Mouse (Mus musculus): ENCODE measurements around the gene Hist1h2bm. TPM values are rescaled to one million over a fixed set of nuclear protein-coding genes. Genes with fewer than 3 reads are reported as not detected.
"Not testable (repeated sequence)": the region's sequence is repeated elsewhere in the genome, so short reads cannot be mapped to it uniquely, and the experiment has no call there.

Gene Hist1h2bm
- 14.2 and 21.7 TPM in 2 replicates for polyA plus RNA-seq (2011; ENCODE audit: insufficient read depth, insufficient read length, low read depth, missing spikeins)

GRCm38 (mm10) chr13:21721757-21722372 is at the start of gene Hist1h2bm:
Hist1h2bm (plus strand) TSS chr13:21722044.
- Histone ChIP-seq H3K9ac (ENCODE audit: low read depth, poor library complexity, severe bottlenecking) (peak within 1 kb of the TSS; percentile 96), H3K27ac (ENCODE audit: insufficient read depth, low read length) (peak within 1 kb of the TSS; percentile 98), H3K4me3 (ENCODE audit: low read depth, low read length) (peak within 1 kb of the TSS; percentile 68)
- H3K9me3 ChIP-seq (replicated peaks; ENCODE audit: control insufficient read depth, insufficient read depth, low read length, poor library complexity, severe bottlenecking); H3K36me3 ChIP-seq (ENCODE audit: control insufficient read depth, insufficient read depth, low read length, poor library complexity, severe bottlenecking); H3K27me3 ChIP-seq (ENCODE audit: control insufficient read depth, insufficient read depth, low read length, poor library complexity, severe bottlenecking); H3K4me1 ChIP-seq (ENCODE audit: control insufficient read depth, insufficient read depth, low read length): not testable (repeated sequence)
- peak; percentile 96 for TF ChIP-seq POLR2A (IDR thresholded peaks at IDR 0.05; ENCODE audit: insufficient read depth, low read length)

- Histone ChIP-seq H3K4me1 (ENCODE audit: control insufficient read depth, insufficient read depth, low read length) (no peaks in the 10 kb centered on the region), H3K27me3 (ENCODE audit: control insufficient read depth, insufficient read depth, low read length, poor library complexity, severe bottlenecking) (no peaks in the 10 kb centered on the region), H3K9me3 (replicated peaks; ENCODE audit: control insufficient read depth, insufficient read depth, low read length, poor library complexity, severe bottlenecking) (no peaks in the 10 kb centered on the region), H3K4me3 (ENCODE audit: low read depth, low read length) (no peak within 1 kb of the TSS), H3K9ac (ENCODE audit: low read depth, poor library complexity, severe bottlenecking) (no peak within 1 kb of the TSS), H3K36me3 (ENCODE audit: control insufficient read depth, insufficient read depth, low read length, poor library complexity, severe bottlenecking) (no peaks in the 10 kb centered on the region), H3K27ac (ENCODE audit: insufficient read depth, low read length) (no peak within 1 kb of the TSS)
- no peak for TF ChIP-seq EP300 (IDR thresholded peaks at IDR 0.05; ENCODE audit: insufficient read depth, low read depth, low read length)
- no peak for TF ChIP-seq POLR2A (IDR thresholded peaks at IDR 0.05; ENCODE audit: insufficient read depth, low read length)
- TF ChIP-seq CTCF (IDR thresholded peaks at IDR 0.05; ENCODE audit: low read depth, low read length): no peak
Measured at GRCm38 (mm10) chr13:21677305-21677704, 44.5 kb upstream of the Hist1h2bm start, which contains the start of gene Olfr1360. Olfr1360 (minus strand) TSS chr13:21677405.

- Histone ChIP-seq H3K27me3 (ENCODE audit: control insufficient read depth, insufficient read depth, low read length, poor library complexity, severe bottlenecking) (no peaks in the 10 kb centered on the region), H3K4me1 (ENCODE audit: control insufficient read depth, insufficient read depth, low read length) (no peaks in the 10 kb centered on the region), H3K27ac (ENCODE audit: insufficient read depth, low read length) (no peak within 1 kb of the TSS), H3K9ac (ENCODE audit: low read depth, poor library complexity, severe bottlenecking) (no peak within 1 kb of the TSS), H3K4me3 (ENCODE audit: low read depth, low read length) (no peak within 1 kb of the TSS), H3K36me3 (ENCODE audit: control insufficient read depth, insufficient read depth, low read length, poor library complexity, severe bottlenecking) (no peaks in the 10 kb centered on the region), H3K9me3 (replicated peaks; ENCODE audit: control insufficient read depth, insufficient read depth, low read length, poor library complexity, severe bottlenecking) (no peaks in the 10 kb centered on the region)
- TF ChIP-seq CTCF (IDR thresholded peaks at IDR 0.05; ENCODE audit: low read depth, low read length) (no peak), POLR2A (IDR thresholded peaks at IDR 0.05; ENCODE audit: insufficient read depth, low read length) (no peak), EP300 (IDR thresholded peaks at IDR 0.05; ENCODE audit: insufficient read depth, low read depth, low read length) (no peak)
Measured at GRCm38 (mm10) chr13:21697811-21698210, 24.0 kb upstream of the Hist1h2bm start, which contains the start of gene Olfr1359. Olfr1359 (plus strand) TSS chr13:21698111.

- H3K9ac ChIP-seq (ENCODE audit: low read depth, poor library complexity, severe bottlenecking): no peak overlapping the region
- H3K36me3 ChIP-seq (ENCODE audit: control insufficient read depth, insufficient read depth, low read length, poor library complexity, severe bottlenecking): no peaks in the 10 kb centered on the region
- H3K9me3 ChIP-seq (replicated peaks; ENCODE audit: control insufficient read depth, insufficient read depth, low read length, poor library complexity, severe bottlenecking): no peaks in the 10 kb centered on the region
- no peak for TF ChIP-seq CTCF (IDR thresholded peaks at IDR 0.05; ENCODE audit: low read depth, low read length)
- no peak for TF ChIP-seq POLR2A (IDR thresholded peaks at IDR 0.05; ENCODE audit: insufficient read depth, low read length)
- TF ChIP-seq EP300 (IDR thresholded peaks at IDR 0.05; ENCODE audit: insufficient read depth, low read depth, low read length): no peak
- no peak overlapping the region for H3K27ac ChIP-seq (ENCODE audit: insufficient read depth, low read length)
- H3K4me1 ChIP-seq (ENCODE audit: control insufficient read depth, insufficient read depth, low read length): no peaks in the 10 kb centered on the region
- H3K27me3 ChIP-seq (ENCODE audit: control insufficient read depth, insufficient read depth, low read length, poor library complexity, severe bottlenecking): no peaks in the 10 kb centered on the region
- H3K4me3 ChIP-seq (ENCODE audit: low read depth, low read length): no peak overlapping the region
Measured at GRCm38 (mm10) chr13:21706669-21707068, 15.2 kb upstream of the Hist1h2bm start.

GRCm38 (mm10) chr13:21710031-21710711 is 11.7 kb upstream of the Hist1h2bm start:
- TF ChIP-seq CTCF (IDR thresholded peaks at IDR 0.05; ENCODE audit: low read depth, low read length): peak; percentile 78
- TF ChIP-seq EP300 (IDR thresholded peaks at IDR 0.05; ENCODE audit: insufficient read depth, low read depth, low read length): no peak
- TF ChIP-seq POLR2A (IDR thresholded peaks at IDR 0.05; ENCODE audit: insufficient read depth, low read length): no peak
- Histone ChIP-seq H3K9ac (ENCODE audit: low read depth, poor library complexity, severe bottlenecking) (peak overlapping the region; percentile 66), H3K4me3 (ENCODE audit: low read depth, low read length) (peak overlapping the region; percentile 89), H3K9me3 (replicated peaks; ENCODE audit: control insufficient read depth, insufficient read depth, low read length, poor library complexity, severe bottlenecking) (no peaks in the 10 kb centered on the region), H3K27ac (ENCODE audit: insufficient read depth, low read length) (peak overlapping the region; percentile 86), H3K27me3 (ENCODE audit: control insufficient read depth, insufficient read depth, low read length, poor library complexity, severe bottlenecking) (no peaks in the 10 kb centered on the region), H3K36me3 (ENCODE audit: control insufficient read depth, insufficient read depth, low read length, poor library complexity, severe bottlenecking) (no peaks in the 10 kb centered on the region), H3K4me1 (ENCODE audit: control insufficient read depth, insufficient read depth, low read length) (no peaks in the 10 kb centered on the region)
